Mouse (Mus musculus) gastrocnemius, postnatal 4 days (tissue): ENCODE data around the gene Gatad2b. TPM values are rescaled to one million over a fixed set of nuclear protein-coding genes. Genes with fewer than 3 reads are reported as not detected.
"Not testable (repeated sequence)": the region's sequence is repeated elsewhere in the genome, so short reads cannot be mapped to it uniquely, and the experiment has no call there.

Source experiments
- DNase-seq, 2 experiments: peaks; one replicate each; pipeline ENCODE4 v3.0.0; 2021 to 2022; ENCODE audit warnings: low spot score in 2 of 2, mixed read lengths in 2 of 2
- total RNA-seq, 2 experiments: library from RNA; stranded (reverse); gene quantifications; 2 replicates each; pipeline ENCODE4 v1.2.3; 2021

The Gatad2b gene
- total RNA-seq, 2 experiments from 2014 or later: 63.6 to 67.4 TPM

DNA sequence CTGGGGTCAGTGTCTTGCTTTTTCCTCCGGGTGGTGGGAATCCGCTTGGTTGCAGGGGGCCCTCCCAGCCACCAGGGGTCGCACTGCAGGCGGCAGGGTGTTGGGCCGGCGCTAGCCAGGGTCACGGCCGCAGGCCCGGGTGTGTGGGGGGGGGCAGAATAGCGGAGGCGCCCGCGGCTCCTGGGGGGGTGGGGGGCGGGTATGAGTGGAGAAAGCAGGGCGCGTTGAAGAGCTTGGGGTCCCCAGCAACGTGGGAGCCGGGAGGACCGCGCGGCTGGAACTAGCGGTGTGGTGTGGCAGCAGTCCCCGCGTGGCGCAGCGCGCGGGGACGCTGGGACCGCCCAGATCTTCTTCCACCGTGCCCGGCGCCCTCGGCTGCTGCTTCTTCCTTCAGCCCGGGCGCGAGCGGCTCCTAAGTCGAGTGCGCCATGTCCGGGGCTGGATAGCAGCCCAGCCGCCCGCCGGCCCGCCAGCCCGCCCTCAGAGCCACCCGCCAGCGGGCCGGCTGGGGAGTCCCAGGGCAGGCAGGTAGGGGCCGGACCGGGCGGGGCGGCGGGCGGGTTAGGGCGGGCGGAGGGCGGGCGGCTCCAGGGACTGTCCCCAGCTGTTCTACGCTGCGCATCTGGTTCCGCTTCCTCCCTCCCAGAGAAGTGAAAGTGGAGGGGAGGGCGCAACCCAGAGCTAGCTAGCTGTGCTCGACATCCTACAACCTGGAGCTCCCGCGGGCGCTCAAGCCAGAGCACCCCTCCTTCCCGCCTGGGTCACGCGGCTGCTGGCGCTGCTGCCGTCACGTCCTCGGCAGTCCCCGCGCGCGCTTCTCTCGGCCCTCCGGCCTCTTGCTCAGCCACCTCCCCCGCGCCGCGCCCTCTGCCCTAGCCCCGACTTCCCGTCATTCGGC, 27.7 kb upstream of the Gatad2b start, which contains the start of gene Dennd4b:
TSS of gene Dennd4b (plus strand) at position 152 of the 898 bp plus-strand sequence.
- DNase-seq: peak; percentile 95 to 96

DNA sequence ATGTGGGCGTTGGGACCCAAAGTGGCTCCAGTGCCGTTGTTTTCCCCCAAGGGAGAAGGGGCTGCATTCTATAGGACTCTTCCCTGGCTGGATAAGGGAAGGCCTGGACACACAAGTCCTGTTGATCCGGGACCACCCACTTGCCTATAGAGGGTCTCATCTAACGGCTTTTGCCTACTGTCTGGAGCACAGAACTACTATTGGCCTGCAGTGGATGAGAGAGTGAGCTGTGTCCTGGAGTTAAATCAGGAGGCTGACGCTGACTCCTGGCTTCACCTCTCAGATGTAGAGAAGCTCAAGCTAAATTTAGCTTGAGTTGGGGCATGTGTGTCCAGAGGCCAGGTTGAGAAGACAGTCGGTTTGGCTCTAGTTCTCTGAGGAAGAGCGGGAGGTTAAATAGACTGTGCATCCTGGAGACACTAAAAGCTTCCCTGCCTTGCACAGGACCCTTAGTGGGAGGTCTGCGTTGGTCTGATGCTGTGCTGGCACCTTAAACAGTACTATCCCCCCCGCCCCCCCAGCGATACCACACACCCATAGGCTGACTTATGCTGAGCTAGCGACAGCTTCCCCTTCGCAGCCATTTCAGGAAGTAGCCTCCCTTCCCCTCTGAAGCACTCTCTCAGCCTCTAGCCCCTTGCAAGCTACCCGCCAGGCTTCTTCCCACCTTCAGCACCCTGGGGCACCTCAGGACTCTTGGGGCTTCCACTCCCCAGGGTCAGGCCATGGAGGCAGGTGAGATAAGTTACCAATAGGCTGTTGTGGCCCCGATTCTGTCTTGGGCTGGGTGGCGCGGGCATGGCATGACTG, 26.8 kb upstream of the Gatad2b start:
- DNase-seq: no peak

DNA sequence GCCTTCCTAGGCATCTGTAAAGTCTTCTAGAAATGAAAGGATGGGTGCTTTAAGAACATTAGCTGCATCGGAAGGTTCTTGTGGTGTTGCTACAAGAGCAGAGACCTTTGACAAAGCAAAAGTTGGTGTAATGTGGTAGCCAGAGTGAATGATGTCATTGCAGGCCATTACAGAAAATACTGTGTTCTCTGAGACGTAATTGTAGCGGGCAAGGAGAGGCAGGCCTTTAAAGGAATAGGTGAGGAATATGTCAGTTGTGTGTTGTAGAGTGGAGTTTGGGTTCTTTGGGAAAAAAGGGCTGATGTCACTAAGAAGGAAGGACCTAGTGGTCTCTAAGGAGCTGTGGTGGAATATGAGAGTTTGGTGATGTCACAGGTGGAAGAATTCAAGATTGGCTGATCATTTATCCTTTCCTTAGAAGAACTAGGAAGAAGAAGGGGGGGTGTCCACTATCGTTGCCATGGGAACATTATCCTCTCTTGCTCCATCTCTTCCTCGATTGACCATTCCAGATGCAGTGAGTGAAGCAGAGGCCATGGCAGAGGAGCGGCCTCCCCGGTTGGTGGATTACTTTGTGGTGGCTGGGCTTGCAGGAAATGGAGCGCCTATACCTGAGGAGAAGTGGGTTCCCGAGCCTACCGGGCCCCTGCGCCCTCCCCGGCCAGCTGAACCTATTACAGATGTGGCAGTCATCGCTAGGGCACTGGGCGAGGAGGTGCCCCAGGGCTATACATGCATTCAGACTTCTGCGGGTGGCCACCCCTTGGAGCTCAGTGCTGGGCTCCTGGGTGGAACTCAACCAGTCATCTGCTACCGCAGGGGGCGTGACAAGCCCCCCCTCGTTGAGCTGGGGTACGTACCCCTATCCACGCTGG, 25.8 kb upstream of the Gatad2b start:
- no peak for DNase-seq

DNA sequence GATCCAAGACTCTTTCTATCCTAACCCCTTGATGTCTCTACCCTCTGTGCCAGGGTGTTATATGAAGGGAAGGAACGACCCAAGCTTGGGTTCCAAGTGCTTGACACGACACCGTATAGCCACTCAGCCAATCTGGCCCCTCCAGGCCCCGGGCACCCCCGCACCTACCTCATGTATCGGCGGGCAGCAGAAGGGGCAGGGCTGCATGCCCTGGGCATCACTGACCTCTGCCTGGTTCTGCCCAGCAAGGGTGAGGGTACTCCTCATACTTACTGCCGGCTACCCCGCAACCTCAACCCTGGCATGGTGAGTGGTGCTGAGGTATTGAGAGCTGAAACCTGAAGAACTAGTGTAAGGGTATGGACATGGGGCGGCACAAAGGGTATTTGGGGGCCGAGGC, 24.8 kb upstream of the Gatad2b start:
- no peak for DNase-seq

DNA sequence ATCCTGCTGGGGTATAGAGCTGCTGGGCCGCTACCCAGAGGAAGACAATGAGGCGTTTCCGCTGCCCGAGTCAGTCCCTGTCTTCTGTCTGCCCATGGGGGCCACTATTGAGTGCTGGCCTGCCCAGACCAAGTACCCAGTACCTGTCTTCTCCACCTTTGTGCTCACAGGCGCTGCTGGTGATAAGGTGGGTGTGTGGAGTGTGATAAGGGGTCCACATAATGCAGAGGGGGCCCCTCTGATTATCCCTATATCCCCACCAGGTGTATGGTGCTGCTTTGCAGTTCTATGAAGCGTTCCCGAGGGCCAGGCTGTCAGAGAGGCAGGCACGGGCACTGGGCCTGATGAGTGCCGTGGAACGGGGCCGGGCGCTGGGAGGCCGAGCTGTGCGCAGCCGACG, 24.0 kb upstream of the Gatad2b start:
- DNase-seq: no peak

DNA sequence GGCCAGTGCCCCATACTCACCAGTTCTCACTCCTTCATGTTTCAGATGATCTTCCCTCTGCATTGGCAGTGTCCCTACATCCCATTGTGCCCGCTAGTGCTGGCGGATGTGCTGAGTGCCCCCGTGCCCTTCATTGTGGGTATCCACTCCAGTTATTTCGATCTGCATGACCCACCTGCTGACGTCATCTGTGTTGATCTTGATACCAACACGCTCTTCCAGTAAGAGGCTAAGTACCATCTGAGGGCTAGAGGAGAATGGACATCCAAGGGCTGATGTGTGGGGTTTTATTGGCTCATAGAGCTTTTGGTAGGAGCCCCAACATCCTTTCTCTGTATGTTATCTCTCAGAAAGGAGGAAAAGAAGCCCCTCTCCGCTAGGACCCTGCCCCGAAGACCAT, 22.2 kb upstream of the Gatad2b start:
- DNase-seq: no peak

DNA sequence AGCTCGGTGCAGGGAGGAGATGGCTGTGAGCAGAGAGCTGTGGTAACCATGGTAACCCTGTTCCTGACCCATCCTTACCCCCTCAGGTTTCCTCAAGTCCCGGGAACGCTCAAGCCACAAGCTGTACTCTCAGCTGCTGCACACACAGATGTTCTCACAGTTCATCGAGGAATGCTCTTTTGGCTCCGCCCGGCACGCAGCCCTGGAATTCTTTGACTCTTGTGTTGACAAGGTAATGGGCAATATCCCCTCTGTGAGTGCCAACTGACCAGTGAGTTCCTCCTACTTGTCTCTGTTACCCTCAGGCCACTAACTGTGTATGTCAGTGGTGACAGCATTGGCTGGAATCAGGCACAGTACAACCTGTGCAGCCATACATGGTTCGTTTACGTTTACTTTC, 20.8 kb upstream of the Gatad2b start:
- DNase-seq: no peak

DNA sequence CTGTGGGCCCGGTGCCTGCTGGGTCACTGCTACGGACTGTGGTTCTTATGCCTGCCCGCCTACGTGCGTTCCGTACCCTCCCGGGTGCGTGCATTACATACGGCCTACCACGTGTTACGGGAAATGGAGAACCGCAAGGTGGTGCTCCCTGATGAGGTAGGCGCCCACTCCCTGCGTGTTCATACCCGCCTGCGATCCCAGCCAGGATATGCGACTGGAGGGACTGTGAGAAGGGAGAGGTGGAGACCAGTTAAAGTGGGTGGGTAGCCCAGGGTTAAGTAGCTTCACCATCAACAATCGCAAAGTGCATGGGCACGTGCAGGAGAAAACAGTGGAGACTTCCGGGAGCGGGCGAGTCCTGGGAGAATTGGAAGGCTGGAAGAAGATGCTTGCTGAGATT, 19.1 kb upstream of the Gatad2b start:
- DNase-seq: no peak

DNA sequence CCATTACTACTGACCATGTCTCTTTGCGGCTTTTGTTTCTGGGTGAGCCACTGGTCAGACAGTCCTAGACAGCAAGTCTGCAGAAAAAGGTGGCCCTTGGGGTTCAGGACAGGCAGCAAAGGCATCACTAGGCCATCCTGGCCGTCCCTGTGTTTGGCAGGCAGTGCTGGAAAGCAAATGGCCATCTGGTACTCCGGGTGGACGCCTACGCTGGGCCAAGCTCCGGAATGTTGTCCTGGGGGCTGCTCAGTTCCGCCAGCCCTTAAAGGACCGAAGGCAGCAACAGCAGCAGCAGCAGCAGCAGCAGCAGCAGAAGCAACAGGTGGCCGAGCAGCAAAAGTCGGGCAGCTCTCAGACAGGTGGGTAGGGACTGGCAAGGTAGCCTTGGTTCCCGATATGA, 17.7 kb upstream of the Gatad2b start:
- no peak for DNase-seq

DNA sequence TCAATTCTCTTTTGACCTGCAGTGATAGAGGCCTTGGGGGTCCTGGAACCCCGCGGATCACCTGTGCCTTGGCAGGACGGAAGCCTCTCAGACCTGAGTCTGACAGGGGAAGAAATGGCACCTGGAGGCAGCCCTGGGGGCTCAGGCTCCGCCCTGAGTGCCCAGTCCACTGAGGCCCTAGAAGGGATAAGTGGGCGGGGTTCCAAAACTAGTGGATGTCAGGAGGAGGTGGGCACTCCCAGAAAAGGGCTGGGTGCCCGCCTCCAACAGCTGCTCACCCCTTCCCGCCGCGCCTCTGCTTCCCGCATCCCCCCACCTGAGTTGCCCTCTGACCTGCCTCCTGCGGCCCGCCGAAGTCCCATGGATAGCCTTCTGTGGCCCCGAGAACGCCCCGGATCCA, 16.1 kb upstream of the Gatad2b start:
- DNase-seq: no peak

DNA sequence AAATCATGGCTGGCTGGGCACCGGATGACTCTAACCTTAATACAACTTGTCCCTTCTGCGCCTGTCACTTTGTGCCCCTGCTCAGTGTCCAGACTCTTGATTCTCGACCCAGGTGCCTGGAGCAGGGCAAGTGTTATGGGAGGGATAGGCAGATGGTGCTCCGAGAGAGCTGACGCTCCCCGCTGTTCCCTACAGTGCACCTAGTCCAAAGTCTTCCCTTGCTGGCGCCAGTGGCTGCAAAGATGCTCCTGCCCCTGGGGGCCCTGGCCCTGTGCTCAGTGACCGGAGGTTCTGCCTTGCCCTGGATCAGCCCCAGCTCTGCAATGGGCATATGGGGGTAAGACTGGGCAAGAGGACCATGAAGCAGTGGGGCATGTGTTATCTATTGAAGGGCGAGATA, 15.2 kb upstream of the Gatad2b start:
- DNase-seq: no peak

DNA sequence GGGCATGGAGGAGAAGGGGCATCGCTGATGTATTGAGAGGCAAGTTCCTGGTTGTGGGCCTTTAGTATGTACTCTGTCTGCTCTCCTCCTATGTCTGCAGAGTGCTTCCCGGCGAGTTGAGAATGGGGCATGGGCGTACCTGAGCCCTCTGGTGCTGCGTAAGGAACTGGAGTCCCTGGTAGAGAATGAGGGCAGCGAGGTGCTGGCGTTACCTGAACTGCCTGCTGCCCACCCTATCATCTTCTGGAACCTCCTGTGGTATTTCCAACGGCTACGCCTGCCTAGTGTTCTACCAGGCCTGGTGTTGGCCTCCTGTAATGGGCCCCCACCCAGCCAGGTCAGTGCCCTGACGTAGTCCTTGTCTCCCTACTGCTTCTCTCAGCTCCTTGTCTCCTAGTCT, 14.8 kb upstream of the Gatad2b start:
- DNase-seq: no peak

DNA sequence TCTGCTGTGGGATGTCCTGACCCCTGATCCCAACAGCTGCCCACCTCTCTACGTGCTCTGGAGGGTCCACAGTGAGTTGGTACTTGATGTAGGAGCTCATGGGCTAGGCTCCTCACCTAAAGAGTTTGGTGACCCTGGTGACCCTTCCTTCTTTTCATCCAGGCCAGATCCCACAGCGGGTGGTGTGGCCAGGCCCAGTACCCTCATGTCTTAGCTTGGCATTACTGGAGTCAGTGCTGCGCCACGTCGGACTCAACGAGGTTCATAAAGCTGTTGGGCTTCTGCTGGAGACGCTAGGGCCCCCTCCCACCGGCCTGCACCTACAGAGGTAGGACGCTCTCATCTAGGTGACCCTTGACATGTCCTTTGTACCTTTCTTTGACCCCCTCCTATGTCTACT, 13.8 kb upstream of the Gatad2b start:
- DNase-seq: no peak

DNA sequence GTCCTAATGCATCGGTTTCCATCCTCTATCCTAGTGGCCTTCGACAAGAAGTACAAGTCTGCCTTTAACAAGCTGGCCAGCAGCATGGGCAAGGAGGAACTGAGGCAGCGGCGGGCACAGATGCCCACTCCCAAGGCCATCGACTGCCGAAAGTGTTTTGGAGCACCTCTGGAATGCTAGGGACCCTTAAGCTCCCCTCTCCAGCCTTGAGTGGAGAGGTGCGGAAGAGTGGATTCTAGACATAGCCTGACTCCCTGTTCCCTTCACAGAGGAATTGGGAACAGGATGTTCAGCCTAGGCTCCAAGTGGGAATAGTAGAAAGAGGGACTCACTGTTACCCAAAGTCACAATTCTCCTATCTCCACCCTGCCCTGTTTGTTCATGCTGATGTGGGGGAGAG, 13.2 kb upstream of the Gatad2b start:
- no peak for DNase-seq

DNA sequence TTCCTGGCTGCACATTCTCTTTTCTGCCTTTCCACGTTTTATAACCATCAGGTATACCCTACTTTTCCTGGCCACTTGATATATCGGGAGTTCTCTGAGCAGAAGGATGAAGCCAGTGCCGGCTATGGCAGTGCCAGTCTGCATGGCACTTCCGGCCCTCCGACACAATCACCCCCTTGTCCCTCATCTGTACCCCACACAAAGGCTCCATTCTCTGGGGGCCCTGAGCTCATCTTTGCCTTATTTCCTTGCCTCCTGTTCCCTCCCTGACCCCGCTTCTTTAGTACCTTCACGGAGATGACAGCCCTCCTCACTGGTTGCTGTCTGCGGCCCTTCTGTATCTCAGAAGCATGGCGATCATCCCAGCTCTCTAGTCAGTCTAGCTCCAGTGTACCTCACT, 12.3 kb upstream of the Gatad2b start:
- no peak for DNase-seq

DNA sequence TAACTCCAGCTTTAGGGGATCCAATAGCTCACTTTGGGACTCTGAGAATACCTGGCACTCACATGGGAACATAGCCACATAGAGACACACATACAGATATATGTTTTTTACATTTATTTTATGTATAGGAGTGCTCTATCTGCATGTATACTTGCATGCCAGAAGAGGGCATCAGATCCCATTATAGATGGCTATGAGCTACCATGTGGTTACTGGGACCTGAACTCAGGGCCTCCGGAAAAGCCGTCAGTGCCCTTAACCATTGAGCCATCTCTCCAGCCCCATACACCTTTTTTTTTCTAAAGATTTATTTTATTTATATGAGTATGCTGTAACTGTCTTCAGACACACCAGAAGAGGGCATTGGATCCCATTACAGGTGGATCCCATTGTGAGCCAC, 8.8 kb upstream of the Gatad2b start:
- no peak for DNase-seq

DNA sequence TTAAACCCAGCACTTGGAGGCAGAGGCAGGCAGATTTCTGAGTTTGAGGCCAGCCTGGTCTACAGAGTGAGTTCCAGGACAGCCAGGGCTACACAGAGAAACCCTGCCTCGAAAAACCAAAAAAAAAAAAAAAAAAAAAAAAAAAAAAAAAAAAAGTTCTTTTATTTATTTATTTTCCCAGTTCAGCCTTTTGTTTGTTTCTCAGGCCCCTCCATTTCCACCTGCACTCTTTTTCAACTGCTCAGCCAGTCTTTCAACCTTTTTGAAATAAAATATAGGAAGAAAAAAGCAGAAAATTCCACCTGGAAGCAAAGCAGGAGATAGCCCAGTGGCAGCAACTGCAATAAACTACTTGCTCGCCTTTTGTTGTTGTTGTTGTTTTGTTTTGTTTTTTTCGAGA, 3.6 kb upstream of the Gatad2b start:
- DNase-seq: not testable (repeated sequence)

DNA sequence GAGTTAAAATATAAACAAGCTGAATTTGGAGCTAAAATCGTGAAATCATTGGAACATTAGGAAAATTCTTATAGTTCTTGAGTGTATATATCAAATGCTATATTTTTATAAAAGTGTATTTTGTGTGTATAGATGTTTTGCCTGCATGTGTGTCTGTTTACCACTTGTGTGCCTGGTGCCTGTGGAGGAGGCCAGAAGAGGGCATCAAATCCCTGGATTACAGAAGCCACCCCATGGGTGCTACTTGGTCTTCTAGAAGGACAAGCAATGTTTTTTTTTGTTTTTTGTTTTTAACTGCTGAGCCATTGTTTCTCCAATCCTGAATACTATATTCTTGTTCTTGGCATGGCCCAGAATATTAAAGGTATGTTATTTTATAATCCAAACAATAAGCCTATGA, 2.4 kb upstream of the Gatad2b start:
- DNase-seq: no peak

DNA sequence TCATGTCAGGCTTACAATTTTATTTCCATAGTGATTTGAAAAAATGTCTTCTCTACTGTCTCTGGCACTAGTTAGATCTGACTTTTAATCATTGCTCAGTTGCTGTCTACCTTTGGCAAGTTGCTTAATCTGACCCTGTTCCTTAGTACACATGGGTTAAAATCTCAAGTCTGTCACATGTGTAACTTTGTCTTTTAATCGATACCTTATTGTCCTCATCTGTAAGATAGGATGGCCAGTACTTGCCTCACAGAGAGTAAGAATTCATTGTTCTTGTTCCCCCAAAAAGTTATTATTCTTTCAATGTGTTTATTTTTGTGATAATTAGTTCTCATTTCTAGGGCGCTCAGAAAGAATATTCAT, 1.0 kb upstream of the Gatad2b start:
- no peak for DNase-seq

DNA sequence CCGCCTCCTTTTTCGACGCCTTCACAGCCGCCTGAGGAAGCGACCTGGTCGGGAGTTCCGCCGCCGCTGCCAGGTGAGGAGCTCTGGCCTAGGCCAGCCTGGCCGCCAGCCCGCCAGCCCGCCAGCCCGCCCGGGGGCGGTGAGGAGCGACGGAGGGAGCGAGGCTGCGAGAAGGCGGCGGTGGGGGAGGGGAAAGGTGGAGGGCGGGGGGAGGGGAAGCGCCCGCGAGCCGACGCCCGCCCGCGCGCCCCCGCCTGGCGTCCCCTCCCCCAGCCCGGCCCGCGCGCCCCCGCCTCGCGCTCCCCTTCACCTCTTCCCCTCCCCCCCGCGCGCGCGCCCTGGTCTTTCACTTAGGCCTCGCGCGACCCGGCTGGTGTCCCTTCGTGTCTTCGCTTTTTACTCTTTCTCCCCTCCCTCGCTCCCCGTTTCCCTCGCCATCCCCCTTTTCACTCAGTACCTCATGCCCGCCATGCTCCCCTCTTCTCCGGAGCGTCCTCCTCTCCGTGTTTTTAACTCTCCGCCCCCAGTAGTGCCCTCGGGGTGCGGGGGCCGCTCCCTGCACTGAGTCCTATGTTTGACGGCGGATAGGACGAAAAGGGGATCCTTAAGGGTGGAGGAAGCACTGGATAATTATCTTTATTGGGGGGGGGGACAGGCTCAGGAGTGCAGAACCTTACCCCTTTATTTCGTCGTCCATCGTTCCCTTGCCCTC, 530 bp downstream of the Gatad2b start:
- peak; percentile 58 to 71 for DNase-seq

DNA sequence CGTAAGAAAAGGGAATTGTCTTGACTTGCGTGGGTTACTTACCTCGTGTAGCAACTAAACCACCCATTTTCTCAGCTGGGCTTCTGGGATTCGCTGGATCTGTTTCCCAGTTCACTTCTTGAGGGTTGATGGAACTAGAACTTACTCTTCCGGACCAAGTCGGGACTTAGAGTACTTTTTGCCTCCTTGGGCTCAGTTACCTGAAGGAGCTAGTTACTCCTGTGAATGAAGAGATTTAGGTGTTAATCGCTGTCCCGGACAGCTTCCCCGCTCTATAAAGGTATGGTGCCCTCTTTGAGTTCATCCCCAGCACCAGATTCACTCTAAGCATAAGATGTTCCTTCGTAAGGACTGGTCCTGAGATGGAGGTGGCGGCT, 1.1 kb downstream of the Gatad2b start:
- DNase-seq: no peak
